Mouse (Mus musculus) forebrain, embryonic 10.5 days (tissue): ENCODE results near the gene Qpctl. TPM values are rescaled to one million over a fixed set of nuclear protein-coding genes. Genes with fewer than 3 reads are reported as not detected.

Experiments used
- DNase-seq: peaks from one replicate; pipeline ENCODE4 v3.0.0-alpha.2; 2017; ENCODE audit warnings: low spot score; ENCODE audit errors: extremely low spot score
- H3K27ac ChIP-seq: fragments of 300-500 bp; sonication (generic); 2 replicates; pipeline ENCODE4 v1.5.1; 2016; ENCODE audit warnings: mild to moderate bottlenecking
- H3K27me3 ChIP-seq: fragments of 300-500 bp; sonication (generic); 2 replicates; pipeline ENCODE4 v1.6.1; 2016; ENCODE audit warnings: mild to moderate bottlenecking; ENCODE audit not compliant: poor library complexity, severe bottlenecking
- H3K36me3 ChIP-seq: fragments of 300-500 bp; sonication (generic); replicated peaks from 2 replicates; pipeline ENCODE4 v1.6.1; 2016; ENCODE audit warnings: mild to moderate bottlenecking, moderate library complexity
- H3K4me1 ChIP-seq: fragments of 300-500 bp; sonication (generic); 2 replicates; pipeline ENCODE4 v1.6.1; 2016
- H3K4me3 ChIP-seq: fragments of 300-500 bp; sonication (generic); 2 replicates; pipeline ENCODE4 v1.5.1; 2016; ENCODE audit warnings: mild to moderate bottlenecking, moderate library complexity
- H3K9me3 ChIP-seq: fragments of 300-500 bp; sonication (generic); 2 replicates; pipeline ENCODE4 v1.6.1; 2016; ENCODE audit warnings: mild to moderate bottlenecking, moderate library complexity
- WGBS: fragments of 180-500 bp; shearing (Covaris S2); methylation state at CpG from one replicate; pipeline ENCODE4 v1.1.7; 2016; 5-methylcytosine and 5-hydroxymethylcytosine counted together
- polyA plus RNA-seq: library from polyadenylated mRNA; unstranded; fragments of >200 nt; fragmentation: Nextera tagmentation; extraction: Ambion mirVana; gene quantifications from 2 replicates; pipeline ENCODE4 v1.2.1, GENCODE M21; 2016

The Qpctl gene
- polyA plus RNA-seq, 1 experiment from 2014 or later = 16.0 TPM

GRCm38 (mm10) chr7:19136673-19137334, 12.3 kb downstream of the Qpctl start:
- DNase-seq = no peak
- Histone ChIP-seq H3K27me3 (no peaks in the 10 kb centered on the region), H3K4me1 (peaks cover 3% of the 10 kb centered on the region), H3K9me3 (no peaks in the 10 kb centered on the region), H3K36me3 (peaks cover 77% of the 10 kb centered on the region), H3K4me3 (no peak overlapping the region), H3K27ac (no peak overlapping the region)
- WGBS = 94% methylated on average over 38 of the region's 38 CpGs

GRCm38 (mm10) chr7:19136168-19136567, 12.9 kb downstream of the Qpctl start:
- Histone ChIP-seq H3K4me3 (no peak overlapping the region), H3K9me3 (no peaks in the 10 kb centered on the region), H3K27ac (no peak overlapping the region), H3K36me3 (peaks cover 72% of the 10 kb centered on the region), H3K4me1 (peaks cover 7% of the 10 kb centered on the region), H3K27me3 (no peaks in the 10 kb centered on the region)
- 96% methylated on average over 13 of the region's 13 CpGs for WGBS
- no peak for DNase-seq

- Histone ChIP-seq H3K4me3 (peak overlapping the region; percentile 52), H3K27ac (peak overlapping the region; percentile 83), H3K27me3 (no peaks in the 10 kb centered on the region), H3K36me3 (peaks cover 43% of the 10 kb centered on the region), H3K9me3 (no peaks in the 10 kb centered on the region), H3K4me1 (peaks cover 19% of the 10 kb centered on the region)
- DNase-seq = peak; percentile 96
- under 1% methylated on average over 39 of the region's 39 CpGs for WGBS
These were observed 17.7 kb downstream of the Qpctl start for GRCm38 (mm10) chr7:19131324-19131848.

- H3K4me3 ChIP-seq = peak overlapping the region; percentile 52
- no peak for DNase-seq
- H3K27me3 ChIP-seq = no peaks in the 10 kb centered on the region
- H3K9me3 ChIP-seq = no peaks in the 10 kb centered on the region
- WGBS = 34% methylated on average over 4 of the region's 4 CpGs
- peaks cover 19% of the 10 kb centered on the region for H3K4me1 ChIP-seq
- H3K27ac ChIP-seq = peak overlapping the region; percentile 83
- H3K36me3 ChIP-seq = peaks cover 40% of the 10 kb centered on the region
These were observed 18.4 kb downstream of the Qpctl start for GRCm38 (mm10) chr7:19130657-19131056.

GRCm38 (mm10) chr7:19129396-19129795, 19.7 kb downstream of the Qpctl start:
- 95% methylated on average over 5 of the region's 5 CpGs for WGBS
- no peak for DNase-seq

GRCm38 (mm10) chr7:19127744-19128143, 21.3 kb downstream of the Qpctl start:
- no peak overlapping the region for H3K27ac ChIP-seq
- no peaks in the 10 kb centered on the region for H3K9me3 ChIP-seq
- peaks cover 27% of the 10 kb centered on the region for H3K36me3 ChIP-seq
- H3K27me3 ChIP-seq = no peaks in the 10 kb centered on the region
- DNase-seq = no peak
- WGBS = 94% methylated on average over 5 of the region's 5 CpGs
- no peak overlapping the region for H3K4me3 ChIP-seq
- H3K4me1 ChIP-seq = peaks cover 19% of the 10 kb centered on the region

More at GRCm38 (mm10) chr7:19129396-19129795, 19.7 kb downstream of the Qpctl start:
- no peaks in the 10 kb centered on the region for H3K27me3 ChIP-seq
- peaks cover 19% of the 10 kb centered on the region for H3K4me1 ChIP-seq
- H3K9me3 ChIP-seq = no peaks in the 10 kb centered on the region
- no peak overlapping the region for H3K27ac ChIP-seq
- H3K4me3 ChIP-seq = no peak overlapping the region
- H3K36me3 ChIP-seq = peaks cover 28% of the 10 kb centered on the region

- Histone ChIP-seq H3K27me3 (no peaks in the 10 kb centered on the region), H3K4me1 (peaks cover 10% of the 10 kb centered on the region), H3K4me3 (no peak overlapping the region), H3K36me3 (peaks cover 35% of the 10 kb centered on the region), H3K9me3 (peaks cover 10% of the 10 kb centered on the region), H3K27ac (no peak overlapping the region)
- DNase-seq = no peak
- 94% methylated on average over 6 of the region's 6 CpGs for WGBS
These were observed 24.4 kb downstream of the Qpctl start for GRCm38 (mm10) chr7:19124713-19125112.

- peaks cover 18% of the 10 kb centered on the region for H3K27me3 ChIP-seq
- no peak overlapping the region for H3K4me3 ChIP-seq
These were observed 27.4 kb downstream of the Qpctl start for GRCm38 (mm10) chr7:19121686-19122085.

GRCm38 (mm10) chr7:19119631-19120429, 29.3 kb downstream of the Qpctl start, which contains the start of gene Fbxo46:
Gene Fbxo46, plus strand, starts transcription at chr7:19119859.
- peak within 1 kb of the TSS; percentile 84 for H3K4me3 ChIP-seq
- H3K36me3 ChIP-seq = peaks cover 14% of the 10 kb centered on the region
- WGBS = 3% methylated on average over 34 of the region's 34 CpGs
- peak within 1 kb of the TSS; percentile 89 for H3K27ac ChIP-seq
- peaks cover 18% of the 10 kb centered on the region for H3K27me3 ChIP-seq
- peak; percentile 92 for DNase-seq
- H3K9me3 ChIP-seq = peaks cover 33% of the 10 kb centered on the region
- peaks cover 18% of the 10 kb centered on the region for H3K4me1 ChIP-seq

More at GRCm38 (mm10) chr7:19121686-19122085, 27.4 kb downstream of the Qpctl start:
- Histone ChIP-seq H3K4me1 (peaks cover 18% of the 10 kb centered on the region), H3K9me3 (peaks cover 29% of the 10 kb centered on the region), H3K36me3 (peaks cover 19% of the 10 kb centered on the region), H3K27ac (no peak overlapping the region)
- 93% methylated on average over 4 of the region's 4 CpGs for WGBS
- no peak for DNase-seq

GRCm38 (mm10) chr7:19119083-19119482, 30.0 kb downstream of the Qpctl start:
- WGBS = 91% methylated on average over 8 of the region's 8 CpGs
- DNase-seq = no peak
- H3K9me3 ChIP-seq = peaks cover 33% of the 10 kb centered on the region
- H3K36me3 ChIP-seq = peaks cover 14% of the 10 kb centered on the region
- no peak overlapping the region for H3K27ac ChIP-seq
- peaks cover 18% of the 10 kb centered on the region for H3K27me3 ChIP-seq
- H3K4me3 ChIP-seq = peak overlapping the region; percentile 84; the same call in 1 of the 2 replicates
- H3K4me1 ChIP-seq = peaks cover 18% of the 10 kb centered on the region

- peaks cover 18% of the 10 kb centered on the region for H3K4me1 ChIP-seq
- 22% methylated on average over 64 of the region's 64 CpGs for WGBS
- peaks cover 33% of the 10 kb centered on the region for H3K9me3 ChIP-seq
- H3K27me3 ChIP-seq = peaks cover 18% of the 10 kb centered on the region
- peak; percentile 68 for DNase-seq
- H3K27ac ChIP-seq = peak within 1 kb of the TSS; percentile 58
- H3K36me3 ChIP-seq = peaks cover 14% of the 10 kb centered on the region
- H3K4me3 ChIP-seq = peak within 1 kb of the TSS; percentile 84
These were observed 30.9 kb downstream of the Qpctl start, which contains the start of gene Gm4969 for GRCm38 (mm10) chr7:19118028-19118771. Gene Gm4969, minus strand, starts transcription at chr7:19118368.

- Histone ChIP-seq H3K27ac (no peak overlapping the region), H3K4me1 (no peaks in the 10 kb centered on the region), H3K27me3 (no peaks in the 10 kb centered on the region), H3K9me3 (no peaks in the 10 kb centered on the region), H3K36me3 (no peaks in the 10 kb centered on the region), H3K4me3 (no peak overlapping the region)
- DNase-seq = no peak
- WGBS = 85% methylated on average over 1 of the region's 1 CpGs
These were observed 39.5 kb downstream of the Qpctl start for GRCm38 (mm10) chr7:19109565-19109964.
